Mouse (Mus musculus): Measurements from ENCODE around the gene Dmbt1.
"Not testable (repeated sequence)": the region's sequence is repeated elsewhere in the genome, so short reads cannot be mapped to it uniquely, and the experiment has no call there.

Gene Dmbt1

GRCm38 (mm10) chr7:131054808-131055370, 23.0 kb downstream of the Dmbt1 start:
- DNase-seq, result no peak

GRCm38 (mm10) chr7:131057918-131058317, 26.1 kb downstream of the Dmbt1 start:
- DNase-seq, result not testable (repeated sequence)

- not testable (repeated sequence) for DNase-seq
Measured at GRCm38 (mm10) chr7:131059808-131060207, 28.0 kb downstream of the Dmbt1 start.

- DNase-seq, result no peak
Measured at GRCm38 (mm10) chr7:131062541-131062940, 30.7 kb downstream of the Dmbt1 start.

GRCm38 (mm10) chr7:131068191-131068590, 36.3 kb downstream of the Dmbt1 start:
- DNase-seq, result not testable (repeated sequence)

- DNase-seq, result not testable (repeated sequence)
Measured at GRCm38 (mm10) chr7:131073476-131073875, 41.6 kb downstream of the Dmbt1 start.

- DNase-seq, result not testable (repeated sequence)
Measured at GRCm38 (mm10) chr7:131074098-131074497, 42.2 kb downstream of the Dmbt1 start.

GRCm38 (mm10) chr7:131075956-131076355, 44.1 kb downstream of the Dmbt1 start:
- DNase-seq, result no peak

- not testable (repeated sequence) for DNase-seq
Measured at GRCm38 (mm10) chr7:131082403-131082802, 50.5 kb downstream of the Dmbt1 start.

- DNase-seq, result peak; percentile 9
Measured at GRCm38 (mm10) chr7:131112486-131112885, 80.6 kb downstream of the Dmbt1 start.

GRCm38 (mm10) chr7:131113676-131114075, 81.8 kb downstream of the Dmbt1 start:
- no peak for DNase-seq

GRCm38 (mm10) chr7:131114434-131114833, 82.6 kb downstream of the Dmbt1 start:
- DNase-seq, result peak; percentile 22

GRCm38 (mm10) chr7:131122210-131122807, 90.5 kb downstream of the Dmbt1 start:
- DNase-seq, result no peak

- DNase-seq, result no peak
Measured at GRCm38 (mm10) chr7:131130021-131130420, 98.2 kb downstream of the Dmbt1 start.

- no peak for DNase-seq
Measured at GRCm38 (mm10) chr7:131133181-131133580, 101.3 kb downstream of the Dmbt1 start.

GRCm38 (mm10) chr7:131146214-131146613, 114.4 kb downstream of the Dmbt1 start, which contains the start of gene 4933402N03Rik:
Gene 4933402N03Rik (minus strand): TSS chr7:131146314.
- DNase-seq, result no peak

GRCm38 (mm10) chr7:131150179-131150578, 118.3 kb downstream of the Dmbt1 start:
- DNase-seq, result no peak

- no peak for DNase-seq
Measured at GRCm38 (mm10) chr7:131153044-131153443, 121.2 kb downstream of the Dmbt1 start.

GRCm38 (mm10) chr7:131162251-131162650, 130.4 kb downstream of the Dmbt1 start:
- DNase-seq, result no peak

- no peak for DNase-seq
Measured at GRCm38 (mm10) chr7:131167771-131168170, 135.9 kb downstream of the Dmbt1 start.

- DNase-seq, result no peak
Measured at GRCm38 (mm10) chr7:131169099-131169498, 137.2 kb downstream of the Dmbt1 start.
